Mouse (Mus musculus) kidney, adult 2 months (tissue): Measurements from ENCODE around the gene Rps6kc1.

Source experiments
- CTCF ChIP-seq: fragments of 200-500 bp; conservative IDR thresholded peaks from 2 replicates; pipeline ENCODE4 v1.5.1; 2011; ENCODE audit warnings: low read depth, mild to moderate bottlenecking, control low read depth, low read length, moderate library complexity, mixed read lengths; ENCODE audit not compliant: insufficient read depth, insufficient read length
- POLR2A ChIP-seq: fragments of 200-500 bp; IDR thresholded peaks from one replicate; pipeline ENCODE4 v1.6.1; 2011; ENCODE audit warnings: low read depth, low read length, control low read depth

GRCm38 (mm10) chr1:190723926-190724430 lies 187.6 kb downstream of the Rps6kc1 start:
- no peak for TF ChIP-seq CTCF
- TF ChIP-seq POLR2A: no peak
